Mouse (Mus musculus): Measurements from ENCODE around the gene Vwa3b. TPM values are rescaled to one million over a fixed set of nuclear protein-coding genes. Genes with fewer than 3 reads are reported as not detected.

Gene Vwa3b
- polyA plus RNA-seq, 1 experiment from 2014 or later, result 0.99 TPM

Other genes with a start within 250 kb of the Vwa3b start
- gene Tmem131, start 82.9 kb upstream of the Vwa3b start, polyA plus RNA-seq (2015; fragmentation: Nextera tagmentation; extraction: Ambion mirVana), result 13.8 and 14.0 TPM in 2 replicates
- 0.38 and 0.62 TPM in 2 replicates for gene Cnga3, start 187.8 kb downstream of the Vwa3b start, polyA plus RNA-seq (2015; fragmentation: Nextera tagmentation; extraction: Ambion mirVana)

Measured in midbrain, embryonic 16.5 days (tissue).